Mouse (Mus musculus): ENCODE results near the gene Alkbh1.

GRCm38 (mm10) chr12:87474756-87475155 is 30.9 kb upstream of the Alkbh1 start:
- no peak for TF ChIP-seq POLR2A (IDR thresholded peaks at IDR 0.05; ENCODE audit: borderline replicate concordance, low read depth, low read length)
- TF ChIP-seq CTCF (IDR thresholded peaks at IDR 0.05; ENCODE audit: low read depth, low read length), result no peak
